Mouse (Mus musculus): Measurements from ENCODE around the gene Marcksl1.

Gene Marcksl1

GRCm38 (mm10) chr4:129513086-129513767 is at the start of gene Marcksl1:
Marcksl1 (plus strand) TSS chr4:129513581.
- peak; percentile 78 for DNase-seq

- no peak for DNase-seq
These were observed 49.0 kb upstream of the Marcksl1 start for GRCm38 (mm10) chr4:129464286-129464815.

DNA sequence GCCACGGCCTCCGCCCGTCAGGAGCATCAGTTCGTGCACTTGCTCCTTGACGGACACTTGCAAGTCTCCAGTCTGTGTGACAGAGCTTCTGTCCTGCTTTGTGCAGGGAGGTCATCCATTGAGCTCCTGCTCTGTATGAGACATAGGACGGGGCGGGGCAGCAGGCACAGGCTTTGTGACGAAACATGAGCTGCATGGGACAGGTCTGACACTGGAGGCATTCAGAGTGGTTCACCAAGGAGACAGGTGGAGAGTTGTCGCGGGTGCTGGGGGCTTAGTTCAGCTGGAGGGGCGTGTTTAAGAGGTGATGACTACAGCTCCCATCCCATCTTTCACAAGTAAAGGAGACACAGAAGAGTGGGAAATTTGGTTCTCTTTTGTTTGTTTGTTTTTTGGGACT is 37.3 kb upstream of the Marcksl1 start:
- no peak for DNase-seq

DNA sequence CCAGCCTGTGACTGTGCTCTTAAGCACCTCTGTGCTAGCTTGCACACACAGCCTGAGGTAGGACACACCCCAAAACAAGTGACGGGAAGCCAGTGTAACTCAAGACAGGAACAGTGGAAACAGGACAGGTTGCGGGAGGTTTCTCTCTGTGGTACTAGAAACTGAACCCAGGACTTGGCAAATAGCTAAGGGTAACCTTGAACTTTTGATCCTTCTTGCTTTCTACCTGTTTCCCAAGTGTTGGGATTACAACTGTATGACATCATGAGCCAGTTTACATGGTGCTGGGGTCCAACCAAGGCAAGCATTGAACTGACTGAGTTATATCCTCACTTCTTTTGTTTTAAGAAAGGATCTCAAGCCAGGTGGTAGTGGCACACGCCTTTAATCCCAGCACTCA is 33.5 kb upstream of the Marcksl1 start:
- DNase-seq = no peak

DNA sequence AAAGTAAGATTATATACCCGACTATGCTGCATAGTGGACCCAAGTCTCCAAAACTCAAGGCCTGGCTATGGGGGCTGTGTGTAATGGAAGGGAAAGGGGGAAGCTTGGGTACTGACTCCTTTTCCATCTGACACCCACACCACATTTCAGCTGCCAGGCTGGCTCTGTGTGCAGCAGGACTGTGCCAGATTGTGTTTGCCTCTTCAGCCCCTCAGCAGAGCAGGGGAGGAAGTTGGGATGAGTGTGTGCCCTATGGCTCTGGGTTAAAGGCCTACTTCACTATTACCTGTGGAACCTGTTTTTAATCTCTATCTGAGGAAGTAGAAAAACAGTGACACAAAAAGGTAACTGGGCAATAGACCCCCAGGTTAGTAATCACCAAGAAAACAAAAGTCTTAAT is 32.3 kb upstream of the Marcksl1 start:
- no peak for DNase-seq

- DNase-seq = peak; percentile 40
These were observed 22.2 kb upstream of the Marcksl1 start, which contains the start of the genes Tssk3 and Fam229a for GRCm38 (mm10) chr4:129490972-129491880. Tssk3 (minus strand) TSS chr4:129491022. Fam229a (plus strand) TSS chr4:129491190.

DNA sequence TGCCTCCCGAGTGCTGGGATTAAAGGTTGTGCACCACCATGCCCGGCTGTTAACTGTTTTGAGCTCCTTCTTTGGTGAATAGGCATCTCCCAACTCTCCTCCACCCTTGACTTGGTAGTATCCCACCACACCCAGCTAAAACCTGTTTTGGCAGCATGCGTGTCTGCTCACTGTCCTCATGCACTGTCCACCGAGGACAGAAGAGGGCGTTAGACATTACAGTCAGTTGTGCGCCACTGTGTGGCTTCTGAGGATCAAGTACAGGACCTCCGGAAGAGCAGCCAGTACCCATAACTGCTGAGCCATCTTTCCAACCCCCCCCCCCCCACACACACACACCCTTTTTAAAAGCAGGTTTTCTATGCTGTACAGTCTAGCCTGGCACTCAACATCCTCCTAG is 18.7 kb upstream of the Marcksl1 start:
- peak; percentile 43 for DNase-seq

DNA sequence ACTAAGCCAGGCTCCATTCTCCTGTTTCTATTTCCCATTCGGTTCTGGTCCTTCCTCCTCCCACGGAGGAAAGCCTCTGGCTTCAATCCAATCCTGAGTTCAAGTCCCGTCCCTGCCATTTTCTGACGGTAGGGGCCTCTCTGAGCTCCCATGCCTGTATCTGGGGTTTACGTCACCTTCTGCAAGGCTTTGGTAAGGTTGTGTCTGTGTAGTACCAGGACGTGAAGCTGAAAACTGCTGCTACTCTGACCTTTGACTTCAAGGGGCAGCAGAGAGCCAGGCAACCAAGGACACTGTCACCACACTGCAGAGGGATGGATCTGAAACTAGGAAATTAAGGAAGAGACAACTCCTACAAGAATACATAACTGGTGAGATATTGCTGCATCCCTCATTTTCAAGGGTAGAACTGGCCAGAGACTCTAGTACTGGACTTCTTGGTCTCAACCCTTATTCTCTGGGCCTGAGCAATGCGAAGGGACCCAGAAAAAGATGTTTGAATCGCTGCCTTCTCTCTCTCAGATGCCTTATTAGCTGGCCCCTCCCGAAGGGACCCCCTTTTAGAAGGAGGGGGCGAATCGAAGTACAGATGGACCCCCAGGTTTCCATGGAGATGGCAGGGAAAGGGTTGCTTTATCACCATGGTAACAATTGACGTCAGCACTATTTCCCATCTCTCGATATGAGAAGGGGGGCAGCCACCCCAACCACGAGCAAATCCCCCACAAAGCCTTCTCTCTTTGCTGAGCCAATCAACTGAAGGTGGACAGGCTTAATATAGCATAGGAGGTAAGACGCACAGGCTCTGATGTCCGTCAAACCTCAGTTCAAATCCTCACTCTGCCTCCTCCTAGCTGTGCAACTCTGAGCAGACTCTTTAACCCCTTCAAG is 17.5 kb upstream of the Marcksl1 start:
- DNase-seq = peak; percentile 41

DNA sequence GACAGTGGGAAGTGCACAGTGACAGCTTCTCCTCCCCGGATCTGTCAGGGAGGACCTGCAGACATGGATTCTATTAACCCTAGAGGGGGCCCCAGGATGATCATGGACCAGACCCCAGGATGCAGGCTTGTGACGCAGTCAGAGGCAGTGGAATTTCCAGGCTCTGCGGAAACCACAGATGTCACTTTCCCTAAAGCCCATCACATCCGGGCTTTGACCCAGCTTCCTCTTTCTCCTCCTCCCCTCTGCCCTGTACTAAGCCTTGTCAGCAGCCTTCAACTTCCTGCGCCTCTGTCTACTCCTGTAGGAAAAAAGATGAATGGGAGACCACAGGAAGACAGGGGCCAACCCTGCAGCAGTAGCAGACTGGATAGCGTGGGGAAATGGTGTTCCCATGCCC is 16.8 kb upstream of the Marcksl1 start:
- DNase-seq = peak; percentile 72

- DNase-seq = peak; percentile 45
These were observed 14.4 kb upstream of the Marcksl1 start for GRCm38 (mm10) chr4:129498941-129499340.

DNA sequence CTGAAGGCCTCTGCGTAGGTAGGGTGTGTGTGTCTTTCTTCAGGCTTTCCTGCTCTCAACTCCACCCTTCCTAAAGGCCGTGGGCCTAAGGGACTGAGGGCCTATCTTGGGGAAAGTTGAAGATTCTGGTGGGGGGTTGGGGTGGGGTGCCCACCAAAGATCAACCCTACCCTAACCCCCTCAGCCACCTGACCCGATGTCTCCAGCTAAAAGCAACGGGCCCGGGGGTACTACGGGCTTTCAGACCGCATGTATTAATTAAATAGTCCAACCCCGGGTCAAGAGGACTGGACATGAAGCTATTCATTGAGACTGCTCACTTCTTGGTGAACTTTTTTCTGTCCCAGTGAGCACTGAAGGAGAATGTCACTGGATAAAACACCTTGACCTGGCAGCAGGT is 13.4 kb upstream of the Marcksl1 start:
- no peak for DNase-seq

DNA sequence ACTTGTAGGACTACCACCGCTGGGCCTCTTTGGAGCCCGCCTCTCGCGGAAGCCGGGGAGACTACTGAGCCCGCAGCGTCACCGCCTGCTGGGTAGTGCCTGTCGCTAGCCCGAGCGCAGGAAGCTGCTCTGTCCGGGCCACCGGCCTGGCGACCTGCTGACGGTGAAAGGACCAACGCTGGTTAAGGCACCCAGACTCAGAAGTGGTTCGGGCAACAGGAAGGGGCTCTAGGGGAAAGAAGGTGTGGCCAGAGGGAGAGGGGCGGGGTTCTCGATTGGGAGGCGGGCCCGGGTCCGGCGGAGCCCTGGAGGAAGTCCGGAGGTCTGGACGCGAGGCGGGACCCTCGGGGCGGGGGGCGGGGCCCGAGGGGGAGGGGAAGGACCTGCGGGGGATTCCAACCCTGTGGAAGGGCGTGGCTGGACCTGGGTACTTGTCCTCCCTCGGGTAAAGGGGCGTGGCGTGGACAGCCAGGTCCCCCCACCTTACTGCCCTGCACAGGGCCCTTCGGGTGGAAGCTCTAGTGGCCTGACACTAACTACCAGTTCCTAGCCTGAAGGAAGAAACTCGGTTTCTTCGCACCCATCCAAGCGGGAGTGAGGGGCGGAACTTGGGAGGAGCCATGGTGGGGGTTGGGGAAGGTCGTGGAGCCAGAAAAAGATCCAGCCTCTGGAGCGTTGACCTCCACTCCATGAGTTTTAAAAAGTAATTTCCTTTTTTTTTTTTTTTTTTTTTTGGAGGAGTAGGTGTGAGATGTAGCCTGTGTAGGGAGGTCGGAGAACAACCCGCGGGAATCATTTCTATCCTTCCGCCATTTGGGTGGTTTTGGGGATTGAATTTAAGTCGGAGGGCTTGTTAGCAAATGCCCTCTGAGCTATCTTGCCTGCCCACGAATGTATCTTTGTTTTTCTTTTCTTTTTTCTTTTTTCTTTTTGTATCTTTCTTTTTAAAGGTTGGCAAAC is 12.5 kb upstream of the Marcksl1 start:
- DNase-seq = peak; percentile 91

DNA sequence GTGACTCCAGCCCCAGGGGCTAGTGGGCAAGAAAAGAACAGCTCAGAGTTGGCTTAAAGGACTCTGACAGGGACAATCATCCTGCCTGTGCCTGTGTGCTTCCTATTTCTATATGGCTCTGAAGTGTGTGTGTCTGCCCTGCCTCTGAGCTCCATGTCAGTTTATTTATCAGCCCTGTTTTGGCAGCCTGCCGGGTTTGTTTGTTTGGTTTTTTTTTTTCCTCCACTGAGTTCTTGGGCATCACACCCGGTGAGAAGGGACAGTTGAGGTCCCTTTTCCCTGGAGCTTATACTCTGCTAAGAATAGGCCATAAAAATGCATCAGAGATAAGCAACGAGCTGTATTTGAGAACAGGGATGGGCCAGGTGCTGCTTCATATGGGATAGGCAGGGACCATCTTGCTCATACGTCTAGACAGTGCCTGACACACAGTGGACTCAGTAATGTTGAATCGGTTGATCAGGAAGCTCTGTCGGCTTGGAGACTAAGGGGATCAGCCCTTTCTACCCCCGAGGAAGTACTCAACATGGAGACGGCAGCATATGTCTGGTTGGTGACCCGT is 11.0 kb upstream of the Marcksl1 start:
- DNase-seq = no peak

DNA sequence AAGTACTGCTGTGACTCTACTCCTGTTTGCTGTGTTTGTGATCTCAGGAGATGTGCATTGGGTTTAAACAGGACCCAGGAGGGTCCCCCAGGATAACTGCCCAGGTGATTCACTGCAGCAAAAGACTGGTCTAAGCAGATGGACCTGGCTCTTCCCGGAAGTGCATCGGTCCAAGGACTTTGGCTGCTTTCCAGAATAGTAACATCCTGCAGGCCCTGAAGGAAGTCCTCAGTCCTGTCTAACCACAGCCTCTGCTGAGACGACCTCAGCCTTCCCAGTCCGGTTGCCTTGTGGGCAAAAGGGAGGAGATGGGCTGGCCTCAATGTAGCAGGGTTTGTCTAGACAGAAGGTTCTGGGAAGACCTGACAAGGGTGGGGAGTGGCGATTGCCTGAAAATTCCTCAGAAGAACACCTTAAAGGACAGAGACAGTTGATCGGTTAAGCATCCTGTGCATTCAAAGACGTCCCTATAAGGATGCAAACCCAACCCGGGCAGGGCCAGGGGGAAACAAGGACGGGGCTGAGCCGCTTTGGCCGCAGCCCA is 10.4 kb upstream of the Marcksl1 start:
- DNase-seq = peak; percentile 44

- no peak for DNase-seq
These were observed 7.9 kb upstream of the Marcksl1 start for GRCm38 (mm10) chr4:129505511-129505910.

- no peak for DNase-seq
These were observed 5.7 kb upstream of the Marcksl1 start for GRCm38 (mm10) chr4:129507434-129508236.

DNA sequence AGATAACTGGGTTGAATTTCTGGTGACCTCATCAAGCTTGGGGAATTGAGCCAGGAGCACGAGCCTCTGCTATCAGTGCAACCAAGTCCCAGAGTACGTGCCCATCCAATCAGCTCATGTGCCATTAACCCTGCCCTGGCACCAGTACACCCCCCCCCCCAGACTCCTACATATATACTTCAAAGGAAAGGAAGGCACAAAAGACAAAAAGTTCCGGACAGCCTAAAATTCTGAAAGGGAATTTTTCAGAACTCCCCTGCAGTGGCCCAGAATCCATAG is 5.2 kb upstream of the Marcksl1 start:
- DNase-seq = no peak

- DNase-seq = peak; percentile 23
These were observed 4.4 kb upstream of the Marcksl1 start for GRCm38 (mm10) chr4:129508834-129509600.

- DNase-seq = no peak
These were observed 3.7 kb upstream of the Marcksl1 start for GRCm38 (mm10) chr4:129509650-129510049.

All from kidney, adult 9 months (tissue).